Mouse (Mus musculus) forebrain, embryonic 11.5 days (tissue): ENCODE measurements around the gene Npy5r. TPM values are rescaled to one million over a fixed set of nuclear protein-coding genes. Genes with fewer than 3 reads are reported as not detected.

ENCODE experiments used
- ATAC-seq: fragments of 200-750 bp; cut with Nextera tagmentation; replicated peaks from 2 replicates; pipeline ENCODE4 v1.8.0; 2017; ENCODE audit warnings: moderate TSS enrichment; ENCODE audit not compliant: low FRiP score
- DNase-seq: peaks from one replicate; pipeline ENCODE4 v3.0.0-alpha.2; 2017; ENCODE audit warnings: low spot score
- H3K27ac ChIP-seq: fragments of 300-500 bp; sonication (generic); 2 replicates; pipeline ENCODE4 v1.5.1; 2014; ENCODE audit warnings: low read depth, low read length
- H3K27me3 ChIP-seq: fragments of 300-500 bp; sonication (generic); 2 replicates; pipeline ENCODE4 v1.6.1; 2014; ENCODE audit warnings: mild to moderate bottlenecking, low read length, mixed read lengths; ENCODE audit not compliant: control insufficient read depth, insufficient read depth
- H3K36me3 ChIP-seq: fragments of 300-500 bp; sonication (generic); 2 replicates; pipeline ENCODE4 v1.6.1; 2014; ENCODE audit warnings: mild to moderate bottlenecking, low read length, moderate library complexity, mixed read lengths; ENCODE audit not compliant: control insufficient read depth, insufficient read depth
- H3K4me1 ChIP-seq: fragments of 300-500 bp; sonication (generic); replicated peaks from 2 replicates; pipeline ENCODE4 v1.6.1; 2014; ENCODE audit warnings: low read length, mixed read lengths; ENCODE audit not compliant: control insufficient read depth, insufficient read depth
- H3K4me2 ChIP-seq: fragments of 300-500 bp; sonication (generic); 2 replicates; pipeline ENCODE4 v1.6.1; 2014; ENCODE audit warnings: low read depth, mild to moderate bottlenecking, low read length, moderate library complexity, mixed read lengths; ENCODE audit not compliant: severe bottlenecking
- H3K4me3 ChIP-seq: fragments of 300-500 bp; sonication (generic); 2 replicates; pipeline ENCODE4 v1.5.1; 2014; ENCODE audit warnings: low read depth, low read length
- H3K9ac ChIP-seq: fragments of 300-500 bp; sonication (generic); 2 replicates; pipeline ENCODE4 v1.6.1; 2014; ENCODE audit warnings: low read length
- H3K9me3 ChIP-seq: fragments of 300-500 bp; sonication (generic); 2 replicates; pipeline ENCODE4 v1.6.1; 2016; ENCODE audit warnings: low read length, mixed read lengths; ENCODE audit not compliant: control insufficient read depth
- WGBS: fragments of 180-500 bp; shearing (Covaris S2); extraction: QIAGEN DNeasy Blood & Tissue Kit; methylation state at CpG from one replicate; pipeline ENCODE4 v1.1.7; 2014; 5-methylcytosine and 5-hydroxymethylcytosine counted together
- polyA plus RNA-seq: library from polyadenylated mRNA; unstranded; fragments of >200 nt; fragmentation: Nextera tagmentation; extraction: Ambion mirVana; gene quantifications from 2 replicates; pipeline ENCODE4 v1.2.1, GENCODE M21; 2014

Gene Npy5r
- polyA plus RNA-seq, result 0.15 TPM in 1 of 2 replicates, not detected in the other

GRCm38 (mm10) chr8:66687511-66688329 lies at the start of gene Npy5r:
Npy5r (minus strand) TSS chr8:66688128.
- Histone ChIP-seq H3K36me3 (no peaks in the 10 kb centered on the region), H3K4me1 (0 out of 2 replicates have a peak, but pooled peaks cover 2% of the 10 kb centered on the region)

DNA sequence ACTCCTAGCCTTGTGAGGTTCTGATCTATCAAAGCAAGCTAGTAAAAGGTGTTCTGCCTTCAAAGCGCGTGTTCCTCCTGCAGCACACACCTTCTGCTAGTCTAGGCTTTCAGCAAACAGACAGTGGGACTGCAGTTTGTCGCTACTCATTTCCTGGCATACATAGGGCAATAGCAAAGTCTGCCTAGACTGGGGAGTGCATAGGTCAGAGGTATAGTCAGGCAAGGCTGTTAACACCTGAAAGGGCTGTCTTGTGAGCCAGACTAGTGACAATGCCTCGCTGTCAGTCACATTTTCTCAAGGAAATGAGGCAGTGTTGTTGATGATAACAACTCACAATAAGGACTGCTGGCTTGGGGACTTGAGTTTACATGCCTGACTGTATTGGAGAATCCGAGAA lies 44.0 kb upstream of the Npy5r start:
- Histone ChIP-seq H3K4me2 (no peak overlapping the region), H3K36me3 (no peaks in the 10 kb centered on the region), H3K9me3 (no peaks in the 10 kb centered on the region), H3K9ac (no peak overlapping the region), H3K4me3 (no peak overlapping the region), H3K27ac (no peak overlapping the region), H3K27me3 (no peaks in the 10 kb centered on the region), H3K4me1 (no peaks in the 10 kb centered on the region)
- 47% methylated on average over 5 of the region's 5 CpGs for whole genome bisulfite sequencing
- no peak for ATAC-seq
- no peak for DNase-seq

More at GRCm38 (mm10) chr8:66687511-66688329, at the start of gene Npy5r:
- Histone ChIP-seq H3K4me3 (peak within 1 kb of the TSS; percentile 39), H3K4me2 (peak within 1 kb of the TSS; percentile 94), H3K27me3 (peaks cover 2% of the 10 kb centered on the region; the same call in 1 of the 2 replicates), H3K9me3 (no peaks in the 10 kb centered on the region), H3K9ac (peak within 1 kb of the TSS; percentile 67), H3K27ac (no peak within 1 kb of the TSS)
- WGBS, result 2% methylated on average over 43 of the region's 43 CpGs
- DNase-seq, result peak; percentile 74
- peak; percentile 84 for ATAC-seq

GRCm38 (mm10) chr8:66729446-66729845 lies 41.5 kb upstream of the Npy5r start:
- Histone ChIP-seq H3K4me1 (no peaks in the 10 kb centered on the region), H3K4me3 (no peak overlapping the region), H3K4me2 (no peak overlapping the region), H3K9me3 (no peaks in the 10 kb centered on the region), H3K27ac (no peak overlapping the region), H3K27me3 (no peaks in the 10 kb centered on the region), H3K36me3 (no peaks in the 10 kb centered on the region), H3K9ac (no peak overlapping the region)
- ATAC-seq (peak; percentile 47; the same call in 1 of the 2 replicates), DNase-seq (no peak)
- WGBS, result 4% methylated on average over 7 of the region's 7 CpGs

GRCm38 (mm10) chr8:66722835-66723234 lies 34.9 kb upstream of the Npy5r start:
- DNase-seq (no peak), ATAC-seq (no peak)

GRCm38 (mm10) chr8:66714324-66714975 lies 26.5 kb upstream of the Npy5r start:
- Histone ChIP-seq H3K9me3 (no peaks in the 10 kb centered on the region), H3K9ac (no peak overlapping the region), H3K4me1 (no peaks in the 10 kb centered on the region), H3K4me2 (no peak overlapping the region), H3K27me3 (no peaks in the 10 kb centered on the region), H3K4me3 (no peak overlapping the region), H3K27ac (no peak overlapping the region), H3K36me3 (no peaks in the 10 kb centered on the region)
- ATAC-seq, result no peak
- 90% methylated on average over 7 of the region's 7 CpGs for WGBS
- DNase-seq, result no peak

More at GRCm38 (mm10) chr8:66722835-66723234, 34.9 kb upstream of the Npy5r start:
- no peak overlapping the region for H3K4me3 ChIP-seq
- H3K36me3 ChIP-seq, result no peaks in the 10 kb centered on the region
- no peak overlapping the region for H3K9ac ChIP-seq
- no peak overlapping the region for H3K27ac ChIP-seq
- H3K27me3 ChIP-seq, result no peaks in the 10 kb centered on the region
- no peaks in the 10 kb centered on the region for H3K9me3 ChIP-seq
- H3K4me2 ChIP-seq, result no peak overlapping the region
- no peaks in the 10 kb centered on the region for H3K4me1 ChIP-seq
- WGBS, result 95% methylated on average over 2 of the region's 2 CpGs

DNA sequence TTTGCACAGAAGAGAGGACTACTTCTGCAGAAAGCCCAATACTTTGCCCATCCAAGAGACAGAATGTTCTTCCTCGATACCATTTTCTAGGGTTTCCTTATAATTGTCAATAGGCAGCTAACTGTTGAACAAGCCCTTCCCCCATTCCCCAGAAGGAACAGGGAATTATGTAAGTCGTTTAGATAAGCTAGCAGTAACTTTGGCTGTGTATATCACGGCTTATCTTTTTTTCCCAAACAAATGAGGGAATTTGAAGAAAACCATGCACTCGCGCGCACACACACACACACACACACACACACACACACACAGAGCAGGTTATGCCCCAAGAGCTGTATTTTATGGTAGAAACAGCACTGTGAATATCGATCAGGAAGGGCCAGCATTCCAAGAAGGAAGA lies 10.9 kb upstream of the Npy5r start:
- H3K4me2 ChIP-seq, result no peak overlapping the region
- H3K27ac ChIP-seq, result no peak overlapping the region
- H3K4me1 ChIP-seq, result no peaks in the 10 kb centered on the region
- ATAC-seq (no peak), DNase-seq (no peak)
- H3K9me3 ChIP-seq, result no peaks in the 10 kb centered on the region
- H3K9ac ChIP-seq, result no peak overlapping the region
- WGBS, result 67% methylated on average over 7 of the region's 7 CpGs
- no peaks in the 10 kb centered on the region for H3K36me3 ChIP-seq
- H3K27me3 ChIP-seq, result peaks cover 13% of the 10 kb centered on the region
- H3K4me3 ChIP-seq, result no peak overlapping the region

DNA sequence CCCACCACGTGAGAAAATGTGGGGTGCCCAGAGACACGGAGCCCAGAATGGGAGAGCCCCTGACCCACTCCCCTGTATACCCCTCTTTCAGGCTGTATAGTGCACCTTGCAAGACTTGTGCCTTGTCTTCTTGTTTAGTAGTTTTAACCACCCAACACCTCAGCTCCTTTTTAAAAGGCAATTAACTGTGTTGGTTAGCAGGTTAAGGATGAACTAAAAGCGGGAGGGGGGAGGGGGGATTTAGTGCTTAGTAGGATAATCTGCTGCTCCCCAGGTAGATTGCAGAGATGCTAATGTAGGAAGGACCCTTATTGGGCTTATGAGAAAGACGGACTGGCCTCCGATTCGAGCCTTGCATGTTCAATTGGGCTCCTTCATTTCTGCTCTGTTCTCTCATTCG lies 10.1 kb upstream of the Npy5r start:
- no peak overlapping the region for H3K9ac ChIP-seq

GRCm38 (mm10) chr8:66696970-66697843 lies 9.3 kb upstream of the Npy5r start, which contains the start of gene Npy1r:
Npy1r (plus strand) TSS chr8:66697192.
- DNase-seq (peak; percentile 61), ATAC-seq (peak; percentile 63)
- H3K4me3 ChIP-seq, result peak within 1 kb of the TSS; percentile 35
- H3K27ac ChIP-seq, result no peak within 1 kb of the TSS
- no peaks in the 10 kb centered on the region for H3K9me3 ChIP-seq
- under 1% methylated on average over 30 of the region's 30 CpGs for WGBS
- H3K4me1 ChIP-seq, result no peaks in the 10 kb centered on the region
- H3K36me3 ChIP-seq, result no peaks in the 10 kb centered on the region
- peak within 1 kb of the TSS; percentile 62 for H3K4me2 ChIP-seq
- peaks cover 13% of the 10 kb centered on the region for H3K27me3 ChIP-seq
- H3K9ac ChIP-seq, result no peak within 1 kb of the TSS

More for the DNA sequence above, 10.1 kb upstream of the Npy5r start:
- no peaks in the 10 kb centered on the region for H3K9me3 ChIP-seq
- H3K4me3 ChIP-seq, result peak overlapping the region; percentile 35; the same call in 1 of the 2 replicates
- H3K4me2 ChIP-seq, result peak overlapping the region; percentile 62; the same call in 1 of the 2 replicates
- ATAC-seq, result no peak
- no peak for DNase-seq
- H3K36me3 ChIP-seq, result no peaks in the 10 kb centered on the region
- H3K27ac ChIP-seq, result no peak overlapping the region
- H3K27me3 ChIP-seq, result peaks cover 13% of the 10 kb centered on the region
- no peaks in the 10 kb centered on the region for H3K4me1 ChIP-seq
- WGBS, result 3% methylated on average over 7 of the region's 7 CpGs
